Mouse (Mus musculus) brain, embryonic 14.5 days (tissue): Measurements from ENCODE around the gene Mgmt.

ENCODE experiments used
- CTCF ChIP-seq: fragments of 200-500 bp; IDR thresholded peaks from 2 replicates; pipeline ENCODE4 v1.5.1; 2012; ENCODE audit warnings: inconsistent platforms, mild to moderate bottlenecking, moderate library complexity, borderline replicate concordance; ENCODE audit not compliant: insufficient read depth, insufficient read length; ENCODE audit errors: extremely low read depth
- POLR2A ChIP-seq: fragments of 200-500 bp; IDR thresholded peaks from 2 replicates; pipeline ENCODE4 v1.6.1; 2012; ENCODE audit warnings: mild to moderate bottlenecking, inconsistent platforms, borderline replicate concordance; ENCODE audit not compliant: poor library complexity, insufficient read depth, insufficient read length, severe bottlenecking; ENCODE audit errors: extremely low read depth

- no peak for TF ChIP-seq POLR2A
- TF ChIP-seq CTCF: no peak
These were observed 138.8 kb downstream of the Mgmt start for GRCm38 (mm10) chr7:137033177-137033576.
